Mouse (Mus musculus) MEL (cell line): Measurements from ENCODE around the gene Rbm5.

Source experiments
- CTCF ChIP-seq, 3 experiments: IDR thresholded peaks in 2 of 3; conservative IDR thresholded peaks in 1 of 3; 2 replicates each; pipeline ENCODE4 v1.5.1; 2011 to 2012; ENCODE audit warnings: low read length in 3 of 3, low read depth in 2 of 3, mild to moderate bottlenecking in 2 of 3, improper control_type of control experiment in 1 of 3, inconsistent platforms in 1 of 3, mixed read lengths in 1 of 3, moderate library complexity in 1 of 3; ENCODE audit not compliant: control insufficient read depth in 1 of 3, insufficient read depth in 1 of 3, poor library complexity in 1 of 3, severe bottlenecking in 1 of 3
- EP300 ChIP-seq, 2 experiments: IDR thresholded peaks; 2 replicates each; pipeline ENCODE4 v1.6.1; 2011; ENCODE audit warnings: improper control_type of control experiment in 2 of 2, low read length in 2 of 2, low read depth in 1 of 2, mild to moderate bottlenecking in 1 of 2
- MAZ ChIP-seq: IDR thresholded peaks from 2 replicates; pipeline ENCODE4 v1.6.1; 2012; ENCODE audit warnings: low read depth, mild to moderate bottlenecking, inconsistent platforms, low read length, improper control_type of control experiment

GRCm38 (mm10) chr9:107729709-107730108 lies 41.1 kb downstream of the Rbm5 start:
- no peak for TF ChIP-seq CTCF (IDR thresholded peaks at IDR 0.05 in 2 of 3, conservative IDR thresholded peaks at IDR 0.05 in 1 of 3; ENCODE audit: control insufficient read depth in 1 of 3, insufficient read depth in 1 of 3, low read depth in 2 of 3, low read length in 3 of 3, poor library complexity in 1 of 3, severe bottlenecking in 1 of 3)
- no peak for TF ChIP-seq MAZ
- no peak for TF ChIP-seq EP300 (IDR thresholded peaks at IDR 0.05; ENCODE audit: low read depth in 1 of 2, low read length in 2 of 2)
